ENCODE assay signal across 9 mouse cellular contexts in the genomic region with DNA sequence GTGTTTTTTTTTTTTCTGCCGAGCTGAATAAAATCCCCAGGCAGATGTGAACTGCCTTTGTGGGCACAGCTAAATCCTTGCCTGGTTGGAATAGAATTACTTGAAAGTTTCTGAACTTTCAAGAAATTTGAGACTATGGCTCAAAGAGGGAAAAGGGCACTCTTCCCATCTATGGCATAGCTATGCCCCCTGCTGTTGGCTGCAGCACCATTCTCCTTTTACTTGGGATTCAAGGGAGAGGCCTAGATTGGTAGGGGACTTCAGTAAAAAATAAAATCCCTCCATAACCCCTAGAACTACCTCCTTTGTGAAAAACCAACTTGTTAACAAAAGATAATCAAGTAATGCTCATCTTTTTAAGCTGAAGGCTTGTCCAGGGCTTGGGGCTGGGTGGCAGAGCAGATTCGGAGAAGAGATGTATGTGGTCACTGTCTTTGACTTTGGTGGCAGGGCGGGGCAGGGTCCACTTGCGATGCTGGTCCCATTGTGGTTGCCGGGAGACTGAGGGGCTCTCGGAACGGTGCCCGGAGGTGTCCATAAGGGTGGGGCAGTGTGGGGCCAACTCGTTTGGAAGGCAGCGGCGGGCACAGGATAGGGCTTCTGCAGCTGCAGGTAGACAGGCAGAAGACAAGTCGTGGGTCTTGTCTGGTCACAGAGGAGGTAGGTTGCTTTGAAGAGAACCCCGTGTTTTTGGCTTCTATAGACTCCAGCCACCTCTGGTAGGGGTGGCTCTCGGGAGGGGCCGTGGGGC. TPM values are rescaled to one million over a fixed set of nuclear protein-coding genes. Genes with fewer than 3 reads are reported as not detected.
A peak's percentile ranks its signal among the peaks of the same experiment; 100 is the strongest.
DNase-seq lines count a peak whose midpoint lies in the region; ATAC-seq lines count a peak whose summit lies in the region.
"Had no signal": no experiment of that assay in that cellular context is flagged by ENCODE, and none has a peak within 500 bp of the region (broad histone marks: within the 10 kb centered on the region; RNA-seq: fewer than 3 reads in every experiment).

A gene (plus strand): TSS at position 546 of the 751 bp plus-strand sequence.

- DNase-seq in kidney, postnatal 14 days = no peak
- peak; percentile 36 for DNase-seq in adrenal gland, postnatal 10 days
- peak; percentile 72 for DNase-seq in forebrain, embryonic 11.5 days (ENCODE audit: low spot score)
- DNase-seq in layer of hippocampus, adult 9-10 months (ENCODE audit: low spot score) = peak; percentile 5
- DNase-seq in midbrain, embryonic 11.5 days (ENCODE audit: low spot score, missing footprints) = peak; percentile 97
- DNase-seq in yolk sac, embryonic 10.5 days (ENCODE audit: low spot score) = peak; percentile 6
- no peak for DNase-seq in gastrocnemius, adult 8-10 months (ENCODE audit: low spot score in 2 of 2)

- peaks cover 12% of the 10 kb centered on the region for H3K4me1 ChIP-seq in kidney, embryonic 15.5 days
- peaks cover 5% of the 10 kb centered on the region for H3K4me1 ChIP-seq in forebrain, embryonic 11.5 days (replicated peaks; ENCODE audit: control insufficient read depth, insufficient read depth, low read length)
- H3K4me1 ChIP-seq in midbrain, embryonic 11.5 days (ENCODE audit: control insufficient read depth, insufficient read depth, low read length) = peaks cover 22% of the 10 kb centered on the region

- WGBS in kidney, embryonic 15.5 days = 11% methylated on average over 15 of the region's 15 CpGs
- 4% methylated on average over 15 of the region's 15 CpGs for WGBS in forebrain, embryonic 11.5 days
- WGBS in midbrain, embryonic 11.5 days = 3% methylated on average over 15 of the region's 15 CpGs

- peak; percentile 37 for ATAC-seq in kidney, embryonic 15.5 days (replicated peaks; ENCODE audit: low FRiP score)
- no peak; the same call in 1 of the 2 replicates for ATAC-seq in forebrain, embryonic 11.5 days (replicated peaks; ENCODE audit: low FRiP score)
- peak; percentile 62 for ATAC-seq in midbrain, embryonic 11.5 days (ENCODE audit: low FRiP score)

- peaks cover 13% of the 10 kb centered on the region for H3K27me3 ChIP-seq in kidney, embryonic 15.5 days
- H3K27me3 ChIP-seq in forebrain, embryonic 11.5 days (ENCODE audit: control insufficient read depth, insufficient read depth, low read length) = no peaks in the 10 kb centered on the region
- no peaks in the 10 kb centered on the region for H3K27me3 ChIP-seq in midbrain, embryonic 11.5 days (ENCODE audit: control insufficient read depth, insufficient read depth, low read length)

- no peak within 1 kb of the TSS for H3K27ac ChIP-seq in kidney, embryonic 15.5 days
- peak within 1 kb of the TSS; percentile 76 for H3K27ac ChIP-seq in forebrain, embryonic 11.5 days (ENCODE audit: low read depth, low read length)
- H3K27ac ChIP-seq in midbrain, embryonic 11.5 days (ENCODE audit: low read depth, low read length) = peak within 1 kb of the TSS; percentile 89

- peak within 1 kb of the TSS; percentile 31; the same call in 1 of the 2 replicates for H3K9ac ChIP-seq in kidney, embryonic 15.5 days
- peak within 1 kb of the TSS; percentile 49 for H3K9ac ChIP-seq in forebrain, embryonic 11.5 days (ENCODE audit: low read length)
- H3K9ac ChIP-seq in midbrain, embryonic 11.5 days (ENCODE audit: low read length) = peak within 1 kb of the TSS; percentile 56

- H3K4me2 ChIP-seq in kidney, embryonic 15.5 days = peak within 1 kb of the TSS; percentile 97
- H3K4me2 ChIP-seq in forebrain, embryonic 11.5 days (ENCODE audit: low read depth, low read length, severe bottlenecking) = peak within 1 kb of the TSS; percentile 73
- peak within 1 kb of the TSS; percentile 46 for H3K4me2 ChIP-seq in midbrain, embryonic 11.5 days

- H3K4me3 ChIP-seq in kidney, embryonic 15.5 days (replicated peaks) = peak within 1 kb of the TSS; percentile 54
- H3K4me3 ChIP-seq in forebrain, embryonic 11.5 days (ENCODE audit: low read depth, low read length) = peak within 1 kb of the TSS; percentile 31
- H3K4me3 ChIP-seq in midbrain, embryonic 11.5 days (ENCODE audit: low read depth, low read length) = peak within 1 kb of the TSS; percentile 29

- H3K36me3 ChIP-seq in kidney, embryonic 15.5 days = no peaks in the 10 kb centered on the region
- H3K36me3 ChIP-seq in forebrain, embryonic 11.5 days (ENCODE audit: control insufficient read depth, insufficient read depth, low read length) = no peaks in the 10 kb centered on the region
- H3K36me3 ChIP-seq in midbrain, embryonic 11.5 days (ENCODE audit: control insufficient read depth, insufficient read depth, low read length) = no peaks in the 10 kb centered on the region

- no peaks in the 10 kb centered on the region for H3K9me3 ChIP-seq in kidney, embryonic 15.5 days (replicated peaks)
- H3K9me3 ChIP-seq in forebrain, embryonic 11.5 days (ENCODE audit: control insufficient read depth, low read length) = no peaks in the 10 kb centered on the region
- no peaks in the 10 kb centered on the region for H3K9me3 ChIP-seq in midbrain, embryonic 11.5 days (ENCODE audit: control insufficient read depth, low read length)

RNA-seq across cellular contexts. Expression of the gene that starts here (rescaled TPM):
- polyA plus RNA-seq in kidney, embryonic 15.5 days (2015; fragmentation: Nextera tagmentation; extraction: Ambion mirVana) = not detected in 2 replicates
- total RNA-seq in adrenal gland, postnatal 10 days (2021) = under 1 TPM; 0.36 to 0.42 TPM
- not detected in 2 replicates for polyA plus RNA-seq in forebrain, embryonic 11.5 days (2014; fragmentation: Nextera tagmentation; extraction: Ambion mirVana)
- 0.29 TPM in 1 of 2 replicates, not detected in the other for polyA plus RNA-seq in midbrain, embryonic 11.5 days (2014; fragmentation: Nextera tagmentation; extraction: Ambion mirVana)
- 1 to 10 TPM in 1 of 4 experiments, under 1 TPM in 3; 0.39 to 1.1 (median 0.60) TPM for total RNA-seq in gastrocnemius, adult 8-10 months (2022)
- total RNA-seq: layer of hippocampus, postnatal 14 days had no signal

Comparison
In these comparisons a context has a peak if more than half of its experiments do, and no peak if none do; other contexts are left out.
1. Peak in ATAC-seq, H3K4me3 ChIP-seq, H3K9ac ChIP-seq and H3K4me2 ChIP-seq in kidney, embryonic 15.5 days; RNA of the gene not detected or under 1 TPM.
2. Peak in DNase-seq in adrenal gland, postnatal 10 days; RNA of the gene not detected or under 1 TPM.
3. Peak in DNase-seq, H3K4me3 ChIP-seq, H3K27ac ChIP-seq, H3K9ac ChIP-seq and H3K4me2 ChIP-seq in forebrain, embryonic 11.5 days; RNA of the gene not detected or under 1 TPM.
4. Peak in DNase-seq, ATAC-seq, H3K4me3 ChIP-seq, H3K27ac ChIP-seq, H3K9ac ChIP-seq and H3K4me2 ChIP-seq in midbrain, embryonic 11.5 days; RNA of the gene not detected or under 1 TPM.
5. H3K4me2 ChIP-seq: peak in every context shown above with its lines; median percentile 97 in kidney, embryonic 15.5 days; 73 in forebrain, embryonic 11.5 days; 46 in midbrain, embryonic 11.5 days.
6. DNase-seq: peak in layer of hippocampus, adult 9-10 months (single experiment) and yolk sac, embryonic 10.5 days (single experiment); none in kidney, postnatal 14 days (single experiment) and gastrocnemius, adult 8-10 months (0 of 2).
7. Peak in every context shown above with its lines, with median percentiles within 50 percentile points of each other: H3K4me3 ChIP-seq and H3K9ac ChIP-seq.